Mouse (Mus musculus): Measurements from ENCODE around the gene Mycbp2.

- no peak for TF ChIP-seq CTCF (IDR thresholded peaks at IDR 0.05)
- TF ChIP-seq POLR2A (IDR thresholded peaks at IDR 0.05; ENCODE audit: insufficient read depth, low read depth, low read length) = no peak
Measured at GRCm38 (mm10) chr14:103106301-103106700, 240.3 kb downstream of the Mycbp2 start.

All from heart, adult 2 months (tissue).